Mouse (Mus musculus): ENCODE measurements around the gene Egfr. TPM values are rescaled to one million over a fixed set of nuclear protein-coding genes. Genes with fewer than 3 reads are reported as not detected.

Egfr gene
- polyA plus RNA-seq, 1 experiment, result not detected

- TF ChIP-seq CTCF (IDR thresholded peaks at IDR 0.05; ENCODE audit: insufficient read depth, low read depth, low read length), result no peak
- TF ChIP-seq POLR2A (IDR thresholded peaks at IDR 0.05; ENCODE audit: insufficient read depth, low read depth, low read length), result no peak
- WGBS, result 76% methylated on average over 13 of the region's 13 CpGs
- H3K4me3 ChIP-seq (ENCODE audit: insufficient read depth, low read depth, low read length), result no peak overlapping the region
These were observed 143.7 kb downstream of the Egfr start for GRCm38 (mm10) chr11:16895441-16896356.

GRCm38 (mm10) chr11:16897681-16898080 lies 145.7 kb downstream of the Egfr start:
- no peak overlapping the region for H3K4me3 ChIP-seq (ENCODE audit: insufficient read depth, low read depth, low read length)
- 89% methylated on average over 2 of the region's 2 CpGs for WGBS
- no peak overlapping the region for H3K27ac ChIP-seq (ENCODE audit: insufficient read depth, low read depth, low read length)
- H3K4me1 ChIP-seq (ENCODE audit: control insufficient read depth, insufficient read depth, low read length), result no peaks in the 10 kb centered on the region
- TF ChIP-seq POLR2A (IDR thresholded peaks at IDR 0.05; ENCODE audit: insufficient read depth, low read depth, low read length), result no peak
- TF ChIP-seq CTCF (IDR thresholded peaks at IDR 0.05; ENCODE audit: insufficient read depth, low read depth, low read length), result no peak

More at GRCm38 (mm10) chr11:16895441-16896356, 143.7 kb downstream of the Egfr start:
- H3K4me1 ChIP-seq (ENCODE audit: control insufficient read depth, insufficient read depth, low read length), result no peaks in the 10 kb centered on the region
- H3K27ac ChIP-seq (ENCODE audit: insufficient read depth, low read depth, low read length), result no peak overlapping the region

DNA sequence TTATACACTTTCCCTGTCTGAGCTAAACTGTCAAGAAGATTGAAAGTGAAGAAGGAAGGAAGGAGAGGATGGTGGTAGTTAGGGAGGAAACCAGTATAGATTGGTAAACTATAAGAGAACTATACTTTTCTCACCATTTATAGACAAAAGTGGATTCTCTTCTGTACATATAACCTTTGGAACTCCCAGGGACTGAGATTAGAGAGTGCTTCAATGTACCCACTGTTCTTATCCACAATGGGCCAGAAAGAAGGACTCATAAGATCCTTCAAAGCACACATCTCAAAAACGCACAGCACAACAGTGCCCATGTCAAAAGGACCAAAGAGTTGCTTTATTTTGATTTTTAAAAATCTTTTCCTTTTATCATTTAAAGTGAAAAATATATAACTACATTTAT lies 148.2 kb downstream of the Egfr start:
- Histone ChIP-seq H3K27ac (ENCODE audit: insufficient read depth, low read depth, low read length) (no peak overlapping the region), H3K4me1 (ENCODE audit: control insufficient read depth, insufficient read depth, low read length) (peaks cover 8% of the 10 kb centered on the region), H3K4me3 (ENCODE audit: insufficient read depth, low read depth, low read length) (no peak overlapping the region)
- WGBS, result 78% methylated on average over 1 of the region's 1 CpGs
- TF ChIP-seq POLR2A (IDR thresholded peaks at IDR 0.05; ENCODE audit: insufficient read depth, low read depth, low read length), result no peak
- TF ChIP-seq CTCF (IDR thresholded peaks at IDR 0.05; ENCODE audit: insufficient read depth, low read depth, low read length), result no peak

- H3K27ac ChIP-seq (ENCODE audit: insufficient read depth, low read depth, low read length), result no peak overlapping the region
- 94% methylated on average over 8 of the region's 8 CpGs for WGBS
- TF ChIP-seq CTCF (IDR thresholded peaks at IDR 0.05; ENCODE audit: insufficient read depth, low read depth, low read length) (no peak), POLR2A (IDR thresholded peaks at IDR 0.05; ENCODE audit: insufficient read depth, low read depth, low read length) (no peak)
- peaks cover 10% of the 10 kb centered on the region for H3K4me1 ChIP-seq (ENCODE audit: control insufficient read depth, insufficient read depth, low read length)
- no peak overlapping the region for H3K4me3 ChIP-seq (ENCODE audit: insufficient read depth, low read depth, low read length)
These were observed 148.8 kb downstream of the Egfr start for GRCm38 (mm10) chr11:16900653-16901416.

- Histone ChIP-seq H3K4me3 (ENCODE audit: insufficient read depth, low read depth, low read length) (no peak overlapping the region), H3K27ac (ENCODE audit: insufficient read depth, low read depth, low read length) (no peak overlapping the region), H3K4me1 (ENCODE audit: control insufficient read depth, insufficient read depth, low read length) (peaks cover 10% of the 10 kb centered on the region)
- WGBS, result 59% methylated on average over 8 of the region's 8 CpGs
- TF ChIP-seq POLR2A (IDR thresholded peaks at IDR 0.05; ENCODE audit: insufficient read depth, low read depth, low read length), result no peak
- no peak for TF ChIP-seq CTCF (IDR thresholded peaks at IDR 0.05; ENCODE audit: insufficient read depth, low read depth, low read length)
These were observed 152.5 kb downstream of the Egfr start for GRCm38 (mm10) chr11:16904302-16905011.

DNA sequence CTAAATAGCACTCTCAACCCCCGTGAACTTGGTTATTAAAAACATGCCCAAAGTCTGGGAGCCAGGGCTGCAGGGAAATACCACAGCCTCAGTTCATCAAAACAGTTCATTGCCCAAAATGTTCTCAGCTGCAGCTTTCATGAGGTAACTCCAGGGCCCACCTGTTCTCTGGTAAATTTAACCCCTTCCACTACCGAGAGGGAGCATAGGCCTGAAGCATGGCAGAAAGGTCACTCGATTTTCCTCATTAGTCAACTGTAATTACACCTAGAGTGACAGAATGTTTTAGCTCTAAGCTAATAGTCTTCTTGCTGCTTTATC lies 153.0 kb downstream of the Egfr start:
- TF ChIP-seq CTCF (IDR thresholded peaks at IDR 0.05; ENCODE audit: insufficient read depth, low read depth, low read length) (no peak), POLR2A (IDR thresholded peaks at IDR 0.05; ENCODE audit: insufficient read depth, low read depth, low read length) (no peak)
- H3K27ac ChIP-seq (ENCODE audit: insufficient read depth, low read depth, low read length), result no peak overlapping the region
- no peak overlapping the region for H3K4me3 ChIP-seq (ENCODE audit: insufficient read depth, low read depth, low read length)
- WGBS, result 43% methylated on average over 3 of the region's 3 CpGs
- peaks cover 10% of the 10 kb centered on the region for H3K4me1 ChIP-seq (ENCODE audit: control insufficient read depth, insufficient read depth, low read length)

GRCm38 (mm10) chr11:16906530-16906929 lies 154.5 kb downstream of the Egfr start:
- TF ChIP-seq POLR2A (IDR thresholded peaks at IDR 0.05; ENCODE audit: insufficient read depth, low read depth, low read length) (no peak), CTCF (IDR thresholded peaks at IDR 0.05; ENCODE audit: insufficient read depth, low read depth, low read length) (no peak)
- Histone ChIP-seq H3K4me1 (ENCODE audit: control insufficient read depth, insufficient read depth, low read length) (peaks cover 10% of the 10 kb centered on the region), H3K27ac (ENCODE audit: insufficient read depth, low read depth, low read length) (no peak overlapping the region), H3K4me3 (ENCODE audit: insufficient read depth, low read depth, low read length) (no peak overlapping the region)
- WGBS, result 100% methylated on average over 2 of the region's 2 CpGs

DNA sequence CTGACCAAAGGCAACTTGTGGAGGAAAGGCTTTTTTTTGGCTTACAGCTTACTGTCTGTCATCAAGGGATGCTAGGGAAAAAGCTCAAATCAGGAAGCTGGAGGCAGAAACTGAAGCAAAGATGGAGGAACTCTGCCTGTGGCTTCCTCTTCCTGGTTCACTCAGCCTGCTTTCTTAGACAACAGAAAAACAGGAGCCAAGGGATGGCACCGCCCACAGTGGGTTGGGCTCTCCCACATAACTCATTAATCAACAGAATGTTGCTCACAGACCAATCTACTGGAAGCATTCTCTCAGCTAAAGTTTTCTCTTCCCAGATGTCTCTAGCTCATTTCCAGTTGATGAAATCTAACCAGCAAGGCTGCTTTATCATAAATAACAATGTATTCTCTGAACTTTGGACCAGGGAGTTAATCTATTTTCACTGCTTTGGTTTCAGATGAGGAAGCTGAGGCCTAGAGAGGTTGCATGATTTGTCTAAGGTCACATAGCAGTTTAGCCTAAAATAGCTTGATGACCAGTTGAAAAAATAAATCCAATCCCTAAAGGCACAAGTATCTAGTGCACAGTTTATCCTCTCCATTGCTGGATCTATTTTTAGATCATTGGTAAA lies 155.6 kb downstream of the Egfr start:
- no peak overlapping the region for H3K27ac ChIP-seq (ENCODE audit: insufficient read depth, low read depth, low read length)
- H3K4me3 ChIP-seq (ENCODE audit: insufficient read depth, low read depth, low read length), result no peak overlapping the region
- H3K4me1 ChIP-seq (ENCODE audit: control insufficient read depth, insufficient read depth, low read length), result peaks cover 10% of the 10 kb centered on the region
- TF ChIP-seq POLR2A (IDR thresholded peaks at IDR 0.05; ENCODE audit: insufficient read depth, low read depth, low read length) (no peak), CTCF (IDR thresholded peaks at IDR 0.05; ENCODE audit: insufficient read depth, low read depth, low read length) (no peak)
- 89% methylated on average over 1 of the region's 1 CpGs for WGBS

All from olfactory bulb, adult 2 months (tissue).